Mouse (Mus musculus) myocyte (in vitro differentiated cells): ENCODE results near the gene Map3k1. TPM values are rescaled to one million over a fixed set of nuclear protein-coding genes. Genes with fewer than 3 reads are reported as not detected.

Source experiments
- H3K27me3 ChIP-seq: one replicate; pipeline ENCODE4 v1.6.1; 2011; ENCODE audit not compliant: control insufficient read depth, insufficient read depth, insufficient read length
- H3K36me3 ChIP-seq: one replicate; pipeline ENCODE4 v1.6.1; 2011; ENCODE audit not compliant: control insufficient read depth, insufficient read depth
- H3K4me2 ChIP-seq: one replicate; pipeline ENCODE4 v1.6.1; 2011; ENCODE audit warnings: low read depth, control low read depth
- H3K4me3 ChIP-seq: one replicate; pipeline ENCODE4 v1.5.1; 2011; ENCODE audit warnings: mild to moderate bottlenecking, control low read depth, moderate library complexity
- H3K79me2 ChIP-seq: one replicate; pipeline ENCODE4 v1.6.1; 2011; ENCODE audit not compliant: control insufficient read depth, insufficient read depth
- H3ac ChIP-seq: one replicate; pipeline ENCODE4 v1.6.1; 2011; ENCODE audit not compliant: control insufficient read depth, insufficient read length
- CEBPB ChIP-seq: IDR thresholded peaks from 2 replicates; pipeline ENCODE4 v1.6.1; 2011; ENCODE audit warnings: mild to moderate bottlenecking, moderate library complexity; ENCODE audit not compliant: poor library complexity, insufficient read depth, severe bottlenecking
- E2F4 ChIP-seq: IDR thresholded peaks from one replicate; pipeline ENCODE4 v1.6.1; 2011; ENCODE audit warnings: mild to moderate bottlenecking, control low read depth, moderate library complexity; ENCODE audit not compliant: insufficient read depth
- MAX ChIP-seq: IDR thresholded peaks from one replicate; pipeline ENCODE4 v1.6.1; 2011; ENCODE audit warnings: low read depth, mild to moderate bottlenecking, control low read depth
- MYOD1 ChIP-seq, 3 experiments: IDR thresholded peaks; one replicate each; pipeline ENCODE4 v1.6.1; 2011; ENCODE audit warnings: control low read depth in 2 of 3, low read depth in 2 of 3, mild to moderate bottlenecking in 2 of 3, moderate library complexity in 1 of 3; ENCODE audit not compliant: insufficient read length in 2 of 3, control insufficient read depth in 1 of 3
- MYOG ChIP-seq, 3 experiments: IDR thresholded peaks; one replicate each; pipeline ENCODE4 v1.6.1; 2011; ENCODE audit warnings: control low read depth in 2 of 3, low read depth in 2 of 3, mild to moderate bottlenecking in 2 of 3; ENCODE audit not compliant: insufficient read length in 2 of 3, control insufficient read depth in 1 of 3, insufficient read depth in 1 of 3
- POLR2A ChIP-seq: IDR thresholded peaks from one replicate; pipeline ENCODE4 v1.6.1; 2011; ENCODE audit warnings: low read depth, mild to moderate bottlenecking, control low read depth, moderate library complexity; ENCODE audit not compliant: insufficient read length
- POLR2AphosphoS2 ChIP-seq: IDR thresholded peaks from one replicate; pipeline ENCODE4 v1.6.1; 2011; ENCODE audit warnings: low read depth, control low read depth; ENCODE audit not compliant: insufficient read length
- REST ChIP-seq: IDR thresholded peaks from one replicate; pipeline ENCODE4 v1.6.1; 2011; ENCODE audit warnings: mild to moderate bottlenecking, control low read depth, moderate library complexity; ENCODE audit not compliant: insufficient read depth, insufficient read length
- SRF ChIP-seq: IDR thresholded peaks from one replicate; pipeline ENCODE4 v1.6.1; 2011; ENCODE audit warnings: low read depth; ENCODE audit not compliant: control insufficient read depth, insufficient read length
- TCF12 ChIP-seq: IDR thresholded peaks from one replicate; pipeline ENCODE4 v1.6.1; 2011; ENCODE audit warnings: mild to moderate bottlenecking, control low read depth; ENCODE audit not compliant: poor library complexity, insufficient read depth, severe bottlenecking
- TCF3 ChIP-seq: IDR thresholded peaks from one replicate; pipeline ENCODE4 v1.6.1; 2011; ENCODE audit warnings: low read depth, control low read depth; ENCODE audit not compliant: insufficient read length
- USF1 ChIP-seq: IDR thresholded peaks from one replicate; pipeline ENCODE4 v1.6.1; 2011; ENCODE audit warnings: low read depth, mild to moderate bottlenecking, control low read depth, moderate library complexity
- polyA plus RNA-seq: library from polyadenylated mRNA; unstranded; fragments of >200 nt; fragmentation: generic; extraction: Trizol; gene quantifications from one replicate; pipeline ENCODE4 v1.2.1, GENCODE M21; 2012; ENCODE audit warnings: missing spikeins

Gene Map3k1
- polyA plus RNA-seq, 1 experiment: 1.0 TPM

GRCm38 (mm10) chr13:111834613-111835012, 25.8 kb upstream of the Map3k1 start:
- H3K4me2 ChIP-seq: no peak overlapping the region
- H3K4me3 ChIP-seq: no peak overlapping the region
- no peaks in the 10 kb centered on the region for H3K79me2 ChIP-seq
- TF ChIP-seq CEBPB: no peak
- no peak for TF ChIP-seq TCF12
- TF ChIP-seq E2F4: no peak
- TF ChIP-seq MAX: no peak
- no peak for TF ChIP-seq SRF
- TF ChIP-seq MYOG (IDR thresholded peaks at IDR 0.05; ENCODE audit: control insufficient read depth in 1 of 3, insufficient read depth in 1 of 3, insufficient read length in 2 of 3, low read depth in 2 of 3): no peak
- TF ChIP-seq TCF3: no peak
- TF ChIP-seq REST: no peak
- TF ChIP-seq MYOD1 (IDR thresholded peaks at IDR 0.05; ENCODE audit: control insufficient read depth in 1 of 3, insufficient read length in 2 of 3, low read depth in 2 of 3): no peak
- no peak for TF ChIP-seq USF1
- TF ChIP-seq POLR2AphosphoS2: no peak
- no peak for TF ChIP-seq POLR2A
- no peak overlapping the region for H3ac ChIP-seq
- H3K27me3 ChIP-seq: no peaks in the 10 kb centered on the region
- H3K36me3 ChIP-seq: no peaks in the 10 kb centered on the region

- Histone ChIP-seq H3K36me3 (no peaks in the 10 kb centered on the region), H3K4me3 (no peak overlapping the region), H3K27me3 (no peaks in the 10 kb centered on the region), H3ac (no peak overlapping the region), H3K79me2 (no peaks in the 10 kb centered on the region), H3K4me2 (no peak overlapping the region)
- TF ChIP-seq MYOG (IDR thresholded peaks at IDR 0.05; ENCODE audit: control insufficient read depth in 1 of 3, insufficient read depth in 1 of 3, insufficient read length in 2 of 3, low read depth in 2 of 3) (no peak), POLR2A (no peak), POLR2AphosphoS2 (no peak), USF1 (no peak), TCF3 (no peak), TCF12 (no peak), SRF (no peak), CEBPB (no peak), MYOD1 (IDR thresholded peaks at IDR 0.05; ENCODE audit: control insufficient read depth in 1 of 3, insufficient read length in 2 of 3, low read depth in 2 of 3) (no peak), MAX (no peak), REST (no peak), E2F4 (no peak)
Observed at GRCm38 (mm10) chr13:111829473-111829872, 20.7 kb upstream of the Map3k1 start.

DNA sequence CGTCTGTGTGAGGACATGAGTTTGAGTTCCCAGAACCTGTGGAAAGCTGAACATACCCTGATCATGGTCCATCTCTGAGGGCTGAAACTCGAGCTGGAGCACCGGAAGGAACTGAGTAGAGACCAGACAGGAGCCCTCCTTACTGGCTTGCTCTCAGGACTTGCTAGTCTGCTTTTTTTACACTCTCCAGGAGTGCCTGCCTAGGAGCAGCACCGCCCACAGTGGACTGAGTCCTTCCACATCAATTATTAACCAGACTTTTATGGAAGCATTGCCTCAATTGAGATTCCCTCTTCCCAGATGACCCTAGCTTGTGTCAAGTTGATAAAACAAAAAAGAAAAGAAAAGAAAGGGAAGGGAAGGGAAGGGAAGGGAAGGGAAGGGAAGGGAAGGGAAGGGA, 18.7 kb upstream of the Map3k1 start:
- Histone ChIP-seq H3K4me2 (no peak overlapping the region), H3K36me3 (no peaks in the 10 kb centered on the region), H3K79me2 (no peaks in the 10 kb centered on the region), H3ac (no peak overlapping the region), H3K4me3 (no peak overlapping the region), H3K27me3 (no peaks in the 10 kb centered on the region)
- TF ChIP-seq TCF12 (no peak), MAX (no peak), E2F4 (no peak), POLR2A (no peak), CEBPB (no peak), REST (no peak), MYOD1 (IDR thresholded peaks at IDR 0.05; ENCODE audit: control insufficient read depth in 1 of 3, insufficient read length in 2 of 3, low read depth in 2 of 3) (no peak), TCF3 (no peak), POLR2AphosphoS2 (no peak), MYOG (IDR thresholded peaks at IDR 0.05; ENCODE audit: control insufficient read depth in 1 of 3, insufficient read depth in 1 of 3, insufficient read length in 2 of 3, low read depth in 2 of 3) (no peak)

GRCm38 (mm10) chr13:111824178-111824577, 15.4 kb upstream of the Map3k1 start:
- no peaks in the 10 kb centered on the region for H3K27me3 ChIP-seq
- H3K4me2 ChIP-seq: no peak overlapping the region
- no peak for TF ChIP-seq POLR2AphosphoS2
- no peak for TF ChIP-seq SRF
- no peak for TF ChIP-seq CEBPB
- no peak for TF ChIP-seq USF1
- no peak for TF ChIP-seq REST
- TF ChIP-seq MAX: no peak
- TF ChIP-seq TCF12: no peak
- no peak for TF ChIP-seq POLR2A
- no peak for TF ChIP-seq E2F4
- no peak for TF ChIP-seq MYOG (IDR thresholded peaks at IDR 0.05; ENCODE audit: control insufficient read depth in 1 of 3, insufficient read depth in 1 of 3, insufficient read length in 2 of 3, low read depth in 2 of 3)
- TF ChIP-seq TCF3: no peak
- TF ChIP-seq MYOD1 (IDR thresholded peaks at IDR 0.05; ENCODE audit: control insufficient read depth in 1 of 3, insufficient read length in 2 of 3, low read depth in 2 of 3): no peak
- no peak overlapping the region for H3K4me3 ChIP-seq
- no peak overlapping the region for H3ac ChIP-seq
- no peaks in the 10 kb centered on the region for H3K79me2 ChIP-seq
- no peaks in the 10 kb centered on the region for H3K36me3 ChIP-seq

GRCm38 (mm10) chr13:111821727-111822375, 13.1 kb upstream of the Map3k1 start:
- H3K36me3 ChIP-seq: no peaks in the 10 kb centered on the region
- no peaks in the 10 kb centered on the region for H3K79me2 ChIP-seq
- no peak for TF ChIP-seq POLR2AphosphoS2
- TF ChIP-seq MYOD1 (IDR thresholded peaks at IDR 0.05; ENCODE audit: control insufficient read depth in 1 of 3, insufficient read length in 2 of 3, low read depth in 2 of 3): no peak
- no peaks in the 10 kb centered on the region for H3K27me3 ChIP-seq
- no peak overlapping the region for H3K4me2 ChIP-seq
- H3ac ChIP-seq: no peak overlapping the region
- H3K4me3 ChIP-seq: no peak overlapping the region
